Mouse (Mus musculus): ENCODE results near the gene Dpf2. TPM values are rescaled to one million over a fixed set of nuclear protein-coding genes. Genes with fewer than 3 reads are reported as not detected.

The Dpf2 gene
- polyA plus RNA-seq, 1 experiment from 2014 or later, result 73.2 TPM

DNA sequence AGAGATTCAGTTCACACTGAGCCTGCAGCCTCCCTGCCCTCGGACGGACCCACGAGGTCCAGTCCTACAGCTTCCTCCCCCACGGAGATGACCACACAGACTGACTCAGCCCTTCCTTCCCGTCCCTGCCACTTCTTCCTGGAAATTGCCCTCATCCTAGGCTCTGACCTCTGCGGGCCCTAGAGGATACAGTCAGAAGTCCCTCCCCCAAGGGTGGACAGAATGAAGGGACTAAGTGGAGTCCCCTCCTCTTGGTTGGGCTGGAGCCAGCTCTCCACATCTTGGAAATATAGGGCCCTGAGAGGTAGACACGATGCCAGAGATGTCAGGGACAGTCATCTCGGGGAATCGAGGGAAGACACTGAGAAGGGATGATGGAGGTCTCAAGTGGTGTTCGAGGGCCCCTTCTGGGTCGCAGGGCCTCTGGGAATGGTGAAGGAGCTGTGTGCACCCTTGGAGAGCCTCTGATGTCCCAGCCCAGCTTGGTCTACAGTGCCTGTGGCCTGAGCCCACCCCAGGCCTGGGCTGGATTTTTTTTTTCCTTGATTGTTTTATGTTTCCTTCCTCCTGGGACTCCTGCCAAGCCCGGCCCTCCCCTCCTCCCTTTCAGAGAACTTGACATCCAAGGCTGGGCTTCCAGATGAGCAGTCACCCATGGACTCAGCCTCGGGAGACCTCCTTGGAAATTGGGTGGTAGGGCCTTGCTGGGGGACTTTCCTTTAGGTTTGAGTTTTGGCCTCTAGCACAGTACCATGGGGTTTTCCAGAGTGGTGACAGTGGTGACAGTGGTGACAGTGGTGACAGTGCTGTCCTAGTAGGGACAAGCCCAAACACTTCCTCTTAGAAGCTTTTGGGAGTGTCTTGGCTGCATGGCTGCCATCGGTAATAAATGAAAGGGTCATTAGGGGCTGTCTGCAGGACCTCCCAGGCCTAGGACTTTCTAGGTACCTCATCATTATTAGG is 17.1 kb upstream of the Dpf2 start:
- Histone ChIP-seq H3K4me1 (peaks cover 37% of the 10 kb centered on the region), H3K9ac (no peak overlapping the region), H3K27ac (peak overlapping the region; percentile 26; the same call in 1 of the 2 replicates), H3K27me3 (replicated peaks) (peaks cover 49% of the 10 kb centered on the region), H3K4me2 (no peak overlapping the region), H3K9me3 (replicated peaks) (no peaks in the 10 kb centered on the region), H3K36me3 (no peaks in the 10 kb centered on the region), H3K4me3 (no peak overlapping the region)
- WGBS (ENCODE audit: insufficient replicate concordance), result 36% methylated on average over 14 of the region's 14 CpGs
- no peak for ATAC-seq

DNA sequence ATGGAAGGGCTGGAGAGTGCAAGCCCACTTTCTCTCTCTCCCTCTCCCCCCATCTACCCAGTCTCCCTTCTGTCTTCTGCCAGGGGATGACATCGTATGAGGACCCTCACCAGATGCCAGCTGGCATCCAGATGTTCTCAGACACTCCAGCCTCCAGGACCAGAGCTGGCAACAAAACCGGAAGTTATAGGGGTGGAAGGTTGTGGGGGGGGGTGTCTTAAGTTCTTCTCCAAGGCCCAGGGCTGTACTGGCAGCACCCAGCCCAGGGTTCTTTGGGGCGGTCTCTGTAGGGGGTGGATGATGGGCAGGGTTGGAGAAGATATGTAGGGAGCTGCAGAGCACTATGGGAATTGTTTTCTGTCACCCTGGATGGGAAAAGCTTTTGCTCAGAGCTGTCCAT is 15.7 kb upstream of the Dpf2 start:
- no peak overlapping the region for H3K9ac ChIP-seq
- H3K36me3 ChIP-seq, result no peaks in the 10 kb centered on the region
- no peak overlapping the region for H3K4me3 ChIP-seq
- no peaks in the 10 kb centered on the region for H3K9me3 ChIP-seq (replicated peaks)
- peaks cover 36% of the 10 kb centered on the region for H3K27me3 ChIP-seq (replicated peaks)
- no peak for ATAC-seq
- H3K4me1 ChIP-seq, result peaks cover 48% of the 10 kb centered on the region
- H3K4me2 ChIP-seq, result no peak overlapping the region
- H3K27ac ChIP-seq, result no peak overlapping the region
- 72% methylated on average over 3 of the region's 3 CpGs for WGBS (ENCODE audit: insufficient replicate concordance)

DNA sequence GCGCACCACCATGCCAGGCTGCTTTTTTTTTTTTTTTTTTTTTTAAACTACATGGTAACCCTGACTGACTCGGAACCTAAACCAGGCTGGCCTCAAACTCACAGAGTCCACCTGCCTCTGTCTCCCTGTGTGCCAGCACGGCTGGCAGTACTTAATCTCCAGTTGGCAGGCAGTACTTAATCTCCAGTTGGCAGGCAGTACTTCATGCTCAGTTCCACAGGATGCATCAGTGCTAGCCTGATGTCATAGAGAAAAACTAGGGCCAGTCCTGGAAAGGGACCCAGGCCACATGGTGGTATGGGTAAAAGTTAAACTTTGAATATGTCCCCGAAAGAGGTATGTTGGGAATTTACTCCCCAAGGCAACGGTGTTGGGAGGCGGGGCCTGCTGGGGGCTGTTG is 15.3 kb upstream of the Dpf2 start:
- peaks cover 35% of the 10 kb centered on the region for H3K27me3 ChIP-seq (replicated peaks)
- no peak for ATAC-seq
- H3K4me2 ChIP-seq, result no peak overlapping the region
- H3K36me3 ChIP-seq, result no peaks in the 10 kb centered on the region
- peaks cover 52% of the 10 kb centered on the region for H3K4me1 ChIP-seq
- H3K9me3 ChIP-seq (replicated peaks), result no peaks in the 10 kb centered on the region
- WGBS (ENCODE audit: insufficient replicate concordance), result 69% methylated on average over 6 of the region's 6 CpGs
- H3K4me3 ChIP-seq, result no peak overlapping the region
- H3K27ac ChIP-seq, result no peak overlapping the region
- no peak overlapping the region for H3K9ac ChIP-seq

DNA sequence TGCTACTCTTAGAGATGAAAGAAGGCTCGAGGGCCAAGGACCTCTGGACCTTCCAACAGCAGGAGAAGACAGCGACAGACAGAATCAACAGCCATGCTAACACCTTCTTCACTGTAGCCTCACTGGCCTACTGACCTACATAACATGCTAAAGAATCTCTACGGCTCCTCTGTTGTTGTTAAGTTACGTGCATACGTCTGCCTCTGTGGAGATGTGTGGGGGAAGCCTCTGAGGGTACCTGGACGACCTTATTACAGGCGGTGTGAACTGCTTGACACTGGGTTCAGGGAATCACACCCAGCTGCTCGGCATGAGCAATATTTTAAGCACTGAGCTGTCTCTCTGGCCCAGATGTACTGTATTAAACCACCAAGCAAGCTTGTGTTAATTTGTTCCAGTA is 14.7 kb upstream of the Dpf2 start:
- Histone ChIP-seq H3K36me3 (no peaks in the 10 kb centered on the region), H3K4me1 (peaks cover 58% of the 10 kb centered on the region), H3K9ac (no peak overlapping the region), H3K4me3 (no peak overlapping the region), H3K9me3 (replicated peaks) (no peaks in the 10 kb centered on the region), H3K4me2 (no peak overlapping the region), H3K27ac (no peak overlapping the region), H3K27me3 (replicated peaks) (peaks cover 35% of the 10 kb centered on the region)
- WGBS (ENCODE audit: insufficient replicate concordance), result 70% methylated on average over 8 of the region's 8 CpGs
- ATAC-seq, result no peak

DNA sequence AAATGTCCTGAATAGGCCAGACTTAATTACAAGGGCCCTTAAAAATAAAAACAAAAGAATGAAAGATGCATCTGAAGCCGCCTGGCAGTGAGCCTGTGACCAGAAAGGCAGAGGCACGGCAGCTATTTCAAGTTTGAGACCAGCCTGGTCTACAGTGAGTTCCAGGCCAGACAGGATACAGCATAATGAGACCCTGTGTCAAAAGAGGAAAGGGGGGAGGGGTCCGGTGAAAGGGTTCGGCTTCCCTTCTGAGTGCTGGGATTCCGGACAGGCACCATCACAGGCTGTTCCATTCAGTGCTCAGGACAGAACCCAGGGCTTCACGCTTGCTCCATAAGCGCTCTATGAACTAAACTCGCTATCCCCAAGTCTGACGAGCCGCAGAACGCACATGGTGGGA is 14.2 kb upstream of the Dpf2 start:
- Histone ChIP-seq H3K36me3 (no peaks in the 10 kb centered on the region), H3K9me3 (replicated peaks) (no peaks in the 10 kb centered on the region), H3K9ac (no peak overlapping the region), H3K4me3 (no peak overlapping the region), H3K4me1 (peaks cover 63% of the 10 kb centered on the region), H3K27ac (no peak overlapping the region), H3K4me2 (no peak overlapping the region), H3K27me3 (replicated peaks) (peaks cover 35% of the 10 kb centered on the region)
- ATAC-seq, result no peak
- WGBS (ENCODE audit: insufficient replicate concordance), result 69% methylated on average over 11 of the region's 11 CpGs

DNA sequence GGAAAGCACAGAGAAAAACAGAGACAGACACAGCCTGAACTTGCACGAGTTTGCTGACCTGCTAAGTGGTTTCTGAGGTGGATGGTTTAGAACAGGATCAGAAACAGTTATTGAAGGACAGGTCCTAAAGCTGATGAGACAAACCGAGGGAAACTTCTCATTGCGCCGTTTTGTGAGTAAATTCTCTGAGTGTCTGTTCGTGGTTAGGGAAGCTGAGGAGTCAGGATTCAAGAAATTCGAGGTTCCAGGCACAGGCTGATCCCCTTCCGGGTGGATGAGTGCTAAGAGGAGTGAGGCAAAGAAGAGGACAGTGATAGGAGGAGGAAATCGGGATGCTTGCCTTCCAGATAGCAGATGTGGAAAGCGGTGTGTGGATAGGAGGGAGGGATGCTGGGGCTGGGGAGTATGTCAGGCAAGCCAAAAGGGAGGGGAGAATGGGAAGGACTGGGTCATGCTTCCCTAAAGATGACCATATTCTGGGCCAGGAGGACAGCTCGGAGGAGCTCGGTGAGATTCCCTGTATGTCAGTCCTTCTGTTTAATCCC is 12.6 kb upstream of the Dpf2 start:
- no peak overlapping the region for H3K9ac ChIP-seq
- H3K36me3 ChIP-seq, result no peaks in the 10 kb centered on the region

DNA sequence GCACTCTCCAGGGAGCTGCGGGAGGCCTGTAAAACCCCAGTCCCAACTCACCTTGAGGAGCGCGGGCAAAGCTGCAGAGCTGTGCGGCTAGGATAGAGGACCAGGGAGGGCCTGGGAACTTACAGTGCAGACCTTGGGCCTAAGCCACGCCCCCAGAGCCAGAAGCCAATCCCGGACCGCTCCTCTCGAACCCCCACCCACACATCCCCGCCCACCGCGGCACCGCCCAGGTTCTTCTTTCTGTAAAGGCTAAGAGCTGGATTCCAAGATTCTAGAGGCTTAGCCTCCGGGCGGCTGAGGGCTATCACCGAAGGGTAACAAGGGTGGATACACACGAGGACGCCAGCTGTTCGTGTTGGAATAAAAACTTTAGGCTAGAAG is 11.9 kb upstream of the Dpf2 start, which contains the start of gene Cdc42ep2:
Gene Cdc42ep2 (minus strand): TSS at position 104 of the 381 bp plus-strand sequence.
- Histone ChIP-seq H3K9ac (peak within 1 kb of the TSS; percentile 71), H3K36me3 (no peaks in the 10 kb centered on the region), H3K27me3 (replicated peaks) (peaks cover 35% of the 10 kb centered on the region), H3K4me3 (peak within 1 kb of the TSS; percentile 66), H3K27ac (peak within 1 kb of the TSS; percentile 78), H3K4me2 (peak within 1 kb of the TSS; percentile 96), H3K9me3 (replicated peaks) (no peaks in the 10 kb centered on the region), H3K4me1 (peaks cover 74% of the 10 kb centered on the region)
- WGBS (ENCODE audit: insufficient replicate concordance), result under 1% methylated on average over 18 of the region's 18 CpGs
- ATAC-seq, result peak; percentile 87

More for the DNA sequence above, 12.6 kb upstream of the Dpf2 start:
- 31% methylated on average over 11 of the region's 11 CpGs for WGBS (ENCODE audit: insufficient replicate concordance)
- H3K4me1 ChIP-seq, result peaks cover 75% of the 10 kb centered on the region
- peak overlapping the region; percentile 96 for H3K4me2 ChIP-seq
- ATAC-seq, result no peak
- H3K4me3 ChIP-seq, result peak overlapping the region; percentile 66; the same call in 1 of the 2 replicates
- H3K9me3 ChIP-seq (replicated peaks), result no peaks in the 10 kb centered on the region
- peak overlapping the region; percentile 22; the same call in 1 of the 2 replicates for H3K27ac ChIP-seq
- peaks cover 35% of the 10 kb centered on the region for H3K27me3 ChIP-seq (replicated peaks)

DNA sequence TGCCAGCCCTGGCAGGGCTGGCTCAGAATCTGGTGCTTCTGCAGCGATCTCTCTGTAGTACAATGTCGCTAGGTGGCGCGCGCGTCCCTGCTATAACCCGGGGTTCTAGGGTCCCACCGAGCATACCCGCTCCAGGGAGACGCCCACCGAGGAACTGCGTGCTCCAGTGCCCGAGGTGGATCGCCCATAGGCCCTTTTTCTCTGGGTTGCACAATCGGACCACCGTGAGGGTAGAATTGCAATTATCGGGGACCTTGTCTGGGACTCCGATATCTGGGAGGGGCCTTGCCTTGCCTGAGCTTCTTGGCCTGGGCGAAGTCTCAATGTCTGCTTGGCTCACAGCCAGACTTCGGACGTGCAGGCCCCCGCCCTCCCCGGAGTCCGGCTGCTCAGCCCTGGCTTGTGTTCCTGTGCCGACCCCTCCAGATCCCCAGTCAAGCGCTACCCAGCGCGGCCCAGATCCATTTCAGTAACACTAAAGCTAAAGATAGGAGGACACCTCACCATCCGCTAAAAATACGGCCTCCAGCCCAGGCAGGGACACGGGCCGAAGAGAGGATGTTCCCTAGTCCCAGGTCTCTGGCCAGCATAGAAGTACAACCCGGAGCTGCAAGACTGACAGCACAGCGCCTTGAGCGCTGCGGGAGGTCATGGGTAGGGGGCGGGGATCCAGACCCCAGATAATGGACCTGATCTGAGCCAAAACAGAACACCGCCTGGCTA is 11.3 kb upstream of the Dpf2 start:
- Histone ChIP-seq H3K9me3 (replicated peaks) (no peaks in the 10 kb centered on the region), H3K4me1 (peaks cover 68% of the 10 kb centered on the region), H3K4me2 (peak overlapping the region; percentile 96), H3K27me3 (replicated peaks) (peaks cover 35% of the 10 kb centered on the region), H3K4me3 (peak overlapping the region; percentile 66), H3K27ac (peak overlapping the region; percentile 78), H3K9ac (peak overlapping the region; percentile 71), H3K36me3 (no peaks in the 10 kb centered on the region)
- WGBS (ENCODE audit: insufficient replicate concordance), result under 1% methylated on average over 38 of the region's 38 CpGs
- ATAC-seq, result peak; percentile 34

DNA sequence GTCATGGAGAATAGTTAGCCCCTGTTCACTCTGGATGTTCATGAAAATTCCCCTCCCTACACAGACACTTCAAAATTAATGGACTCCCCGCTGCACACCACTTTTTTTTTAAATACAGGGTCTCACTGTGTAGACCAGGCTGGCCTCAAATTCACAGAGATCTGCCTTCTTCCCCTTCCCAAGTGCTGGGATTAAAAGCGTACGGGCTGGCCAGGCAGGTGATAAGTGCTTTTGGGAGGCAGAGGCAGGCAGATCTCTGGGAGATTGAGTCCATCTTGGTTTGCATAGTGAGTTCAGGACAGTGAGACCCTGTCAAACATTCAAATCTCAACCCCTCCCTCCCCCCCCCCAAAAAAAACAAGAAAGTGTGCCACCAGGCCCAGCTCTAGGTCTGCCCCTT is 10.2 kb upstream of the Dpf2 start:
- H3K4me1 ChIP-seq, result peaks cover 56% of the 10 kb centered on the region
- peak overlapping the region; percentile 41; the same call in 1 of the 2 replicates for H3K4me3 ChIP-seq
- peaks cover 28% of the 10 kb centered on the region for H3K27me3 ChIP-seq (replicated peaks)
- no peak for ATAC-seq
- H3K4me2 ChIP-seq, result peak overlapping the region; percentile 96
- peak overlapping the region; percentile 66 for H3K9ac ChIP-seq
- 69% methylated on average over 3 of the region's 3 CpGs for WGBS (ENCODE audit: insufficient replicate concordance)
- H3K27ac ChIP-seq, result peak overlapping the region; percentile 88
- peaks cover 3% of the 10 kb centered on the region for H3K36me3 ChIP-seq
- H3K9me3 ChIP-seq (replicated peaks), result no peaks in the 10 kb centered on the region

DNA sequence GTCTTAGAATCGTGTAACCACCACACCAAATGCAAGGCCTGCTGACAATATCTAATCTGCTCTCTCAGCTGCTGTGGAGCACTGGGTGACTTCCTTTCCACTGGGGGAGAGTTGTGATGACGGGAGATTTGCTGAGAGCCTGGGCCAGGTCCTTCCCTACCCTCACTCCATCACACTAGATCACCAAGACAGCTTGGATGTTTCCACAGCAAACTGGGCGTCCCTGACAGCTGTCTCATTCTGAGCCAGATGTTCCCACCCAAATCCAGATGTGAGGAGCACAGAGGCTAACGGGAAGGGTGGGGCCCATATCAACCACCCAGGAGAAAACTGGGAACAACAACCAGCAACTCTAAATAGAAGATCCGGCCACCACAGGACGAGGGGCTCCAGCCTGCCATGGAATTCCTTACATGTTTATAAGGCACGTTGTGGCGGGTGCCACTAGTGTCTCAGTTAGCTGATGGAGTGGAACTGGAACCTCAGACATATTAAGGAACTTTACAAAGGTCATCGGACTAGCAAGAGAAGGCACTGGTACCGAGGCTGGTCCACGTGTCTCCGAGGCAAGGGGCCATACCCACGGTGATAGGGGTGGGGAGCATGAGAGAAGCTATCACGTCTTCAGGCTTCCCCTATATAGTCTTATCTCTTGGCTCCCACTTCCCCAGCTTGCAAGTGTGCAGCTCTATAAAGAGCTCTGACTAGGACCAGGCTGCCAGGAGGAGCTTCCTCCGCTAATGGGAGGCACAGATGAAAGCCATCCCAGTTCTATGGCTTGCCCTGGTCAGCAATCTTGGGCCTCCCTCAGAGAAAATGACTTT is 9.5 kb upstream of the Dpf2 start:
- no peaks in the 10 kb centered on the region for H3K9me3 ChIP-seq (replicated peaks)
- H3K4me1 ChIP-seq, result peaks cover 54% of the 10 kb centered on the region
- peak overlapping the region; percentile 88 for H3K27ac ChIP-seq
- 19% methylated on average over 15 of the region's 15 CpGs for WGBS (ENCODE audit: insufficient replicate concordance)
- peak overlapping the region; percentile 41 for H3K4me3 ChIP-seq
- peak overlapping the region; percentile 96 for H3K4me2 ChIP-seq
- peaks cover 24% of the 10 kb centered on the region for H3K27me3 ChIP-seq (replicated peaks)
- H3K36me3 ChIP-seq, result peaks cover 9% of the 10 kb centered on the region
- peak overlapping the region; percentile 66 for H3K9ac ChIP-seq
- peak; percentile 81 for ATAC-seq

DNA sequence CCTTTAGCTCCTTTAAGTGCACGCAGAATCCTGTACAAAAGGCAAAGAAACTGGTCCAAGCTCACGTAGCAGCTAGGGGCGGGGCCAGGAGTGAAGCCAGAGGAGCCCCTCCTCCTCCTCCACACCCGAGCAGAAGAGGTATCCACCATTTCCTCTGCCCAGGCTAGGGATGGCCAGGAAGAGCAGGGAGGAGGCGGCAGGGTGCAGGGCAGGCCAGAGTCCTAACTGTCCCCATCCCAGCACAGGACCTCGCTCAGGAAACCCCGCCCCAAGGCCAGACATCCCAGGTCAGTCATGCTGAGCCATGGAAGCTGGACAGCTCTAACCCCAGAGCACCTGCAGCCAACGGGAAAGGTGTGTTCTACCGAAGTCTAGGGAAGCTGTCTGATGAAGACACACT is 8.9 kb upstream of the Dpf2 start:
- Histone ChIP-seq H3K27me3 (replicated peaks) (peaks cover 18% of the 10 kb centered on the region), H3K4me3 (peak overlapping the region; percentile 41), H3K27ac (peak overlapping the region; percentile 88), H3K9me3 (replicated peaks) (no peaks in the 10 kb centered on the region), H3K36me3 (peaks cover 16% of the 10 kb centered on the region), H3K4me2 (peak overlapping the region; percentile 96), H3K4me1 (peaks cover 50% of the 10 kb centered on the region), H3K9ac (peak overlapping the region; percentile 66)
- WGBS (ENCODE audit: insufficient replicate concordance), result 19% methylated on average over 9 of the region's 9 CpGs
- peak; percentile 19 for ATAC-seq
